Mouse (Mus musculus): ENCODE data around the gene Zfp385c. TPM values are rescaled to one million over a fixed set of nuclear protein-coding genes. Genes with fewer than 3 reads are reported as not detected.

Zfp385c gene
- polyA plus RNA-seq, 1 experiment: 0.17 TPM

DNA sequence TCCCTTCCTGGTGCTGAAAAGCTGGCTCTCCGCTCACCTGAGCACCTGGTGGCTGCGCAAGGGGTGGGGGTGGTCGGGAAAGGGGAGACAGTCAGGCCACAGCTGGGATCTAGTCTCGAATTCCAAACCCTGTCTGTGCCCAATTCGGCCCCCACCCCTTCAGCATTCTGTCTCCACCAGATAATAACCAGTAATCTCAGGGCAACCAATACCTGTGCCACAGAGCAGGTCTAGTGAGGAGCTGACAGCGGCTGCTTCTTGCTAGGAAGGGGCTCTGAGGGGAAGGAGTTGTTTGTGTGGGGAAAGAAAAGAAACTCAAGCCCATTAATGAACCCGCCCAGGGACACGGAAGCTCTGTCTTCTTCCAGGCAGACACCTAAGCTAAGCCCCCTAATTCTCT lies 41.0 kb downstream of the Zfp385c start:
- TF ChIP-seq POLR2A (IDR thresholded peaks at IDR 0.05; ENCODE audit: extremely low read depth, insufficient read depth, low read length): no peak
- TF ChIP-seq CTCF (IDR thresholded peaks at IDR 0.05; ENCODE audit: extremely low read depth, insufficient read depth, low read length): no peak
- H3K4me1 ChIP-seq (ENCODE audit: control insufficient read depth, insufficient read depth, low read length): peaks cover 2% of the 10 kb centered on the region; the same call in 1 of the 2 replicates
- H3K27ac ChIP-seq (ENCODE audit: insufficient read depth, low read length): no peak overlapping the region
- no peak overlapping the region for H3K4me3 ChIP-seq (ENCODE audit: insufficient read depth, low read length)

DNA sequence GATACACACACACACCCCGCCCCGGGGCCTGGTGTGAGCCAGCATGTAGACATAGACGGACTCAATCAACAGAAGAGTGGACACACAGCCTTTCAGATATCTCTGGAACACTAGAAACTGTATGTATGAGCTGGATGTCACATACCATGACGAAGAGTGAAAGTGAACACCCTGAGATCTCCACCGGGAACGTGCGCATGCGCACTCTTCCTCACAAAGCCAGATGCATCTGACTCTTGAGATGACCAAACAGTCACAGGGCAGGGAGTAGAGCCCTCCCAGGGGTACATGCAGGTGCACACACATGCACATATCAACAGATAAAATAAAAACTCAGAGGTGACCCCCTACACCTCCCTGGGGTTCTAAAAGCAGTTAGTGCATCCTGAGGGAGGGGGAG lies 43.9 kb downstream of the Zfp385c start:
- no peak overlapping the region for H3K27ac ChIP-seq (ENCODE audit: insufficient read depth, low read length)
- no peak for TF ChIP-seq POLR2A (IDR thresholded peaks at IDR 0.05; ENCODE audit: extremely low read depth, insufficient read depth, low read length)
- TF ChIP-seq CTCF (IDR thresholded peaks at IDR 0.05; ENCODE audit: extremely low read depth, insufficient read depth, low read length): no peak
- H3K4me1 ChIP-seq (ENCODE audit: control insufficient read depth, insufficient read depth, low read length): no peaks in the 10 kb centered on the region
- H3K4me3 ChIP-seq (ENCODE audit: insufficient read depth, low read length): no peak overlapping the region

DNA sequence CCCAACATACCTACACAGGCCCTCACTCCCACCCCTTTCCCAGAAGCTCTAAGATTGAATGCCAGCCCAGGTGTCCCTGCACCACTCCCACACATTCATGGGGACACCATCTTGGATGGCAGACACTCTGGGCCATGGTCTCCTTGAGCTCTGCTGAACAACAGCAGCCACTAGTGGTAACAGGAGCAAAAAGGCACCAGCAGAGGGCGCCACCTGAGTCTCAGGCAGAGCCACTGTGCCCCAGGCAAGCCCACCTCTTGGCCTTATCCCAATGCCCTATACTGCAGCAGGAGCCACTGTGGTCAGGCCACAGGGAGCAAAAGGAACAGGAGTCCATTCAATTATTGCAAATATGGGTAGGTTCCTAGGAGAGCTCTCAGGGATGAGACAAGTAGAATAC lies 46.0 kb downstream of the Zfp385c start:
- H3K27ac ChIP-seq (ENCODE audit: insufficient read depth, low read length): no peak overlapping the region
- no peak overlapping the region for H3K4me3 ChIP-seq (ENCODE audit: insufficient read depth, low read length)
- no peak for TF ChIP-seq POLR2A (IDR thresholded peaks at IDR 0.05; ENCODE audit: extremely low read depth, insufficient read depth, low read length)
- peak; percentile 38; the same call in 1 of the 2 replicates for TF ChIP-seq CTCF (IDR thresholded peaks at IDR 0.05; ENCODE audit: extremely low read depth, insufficient read depth, low read length)
- no peaks in the 10 kb centered on the region for H3K4me1 ChIP-seq (ENCODE audit: control insufficient read depth, insufficient read depth, low read length)

- TF ChIP-seq CTCF (IDR thresholded peaks at IDR 0.05; ENCODE audit: extremely low read depth, insufficient read depth, low read length): no peak
- TF ChIP-seq POLR2A (IDR thresholded peaks at IDR 0.05; ENCODE audit: extremely low read depth, insufficient read depth, low read length): no peak
- no peak overlapping the region for H3K27ac ChIP-seq (ENCODE audit: insufficient read depth, low read length)
- no peak overlapping the region for H3K4me3 ChIP-seq (ENCODE audit: insufficient read depth, low read length)
- H3K4me1 ChIP-seq (ENCODE audit: control insufficient read depth, insufficient read depth, low read length): no peaks in the 10 kb centered on the region
Observed at GRCm38 (mm10) chr11:100643612-100644575, 48.4 kb downstream of the Zfp385c start.

DNA sequence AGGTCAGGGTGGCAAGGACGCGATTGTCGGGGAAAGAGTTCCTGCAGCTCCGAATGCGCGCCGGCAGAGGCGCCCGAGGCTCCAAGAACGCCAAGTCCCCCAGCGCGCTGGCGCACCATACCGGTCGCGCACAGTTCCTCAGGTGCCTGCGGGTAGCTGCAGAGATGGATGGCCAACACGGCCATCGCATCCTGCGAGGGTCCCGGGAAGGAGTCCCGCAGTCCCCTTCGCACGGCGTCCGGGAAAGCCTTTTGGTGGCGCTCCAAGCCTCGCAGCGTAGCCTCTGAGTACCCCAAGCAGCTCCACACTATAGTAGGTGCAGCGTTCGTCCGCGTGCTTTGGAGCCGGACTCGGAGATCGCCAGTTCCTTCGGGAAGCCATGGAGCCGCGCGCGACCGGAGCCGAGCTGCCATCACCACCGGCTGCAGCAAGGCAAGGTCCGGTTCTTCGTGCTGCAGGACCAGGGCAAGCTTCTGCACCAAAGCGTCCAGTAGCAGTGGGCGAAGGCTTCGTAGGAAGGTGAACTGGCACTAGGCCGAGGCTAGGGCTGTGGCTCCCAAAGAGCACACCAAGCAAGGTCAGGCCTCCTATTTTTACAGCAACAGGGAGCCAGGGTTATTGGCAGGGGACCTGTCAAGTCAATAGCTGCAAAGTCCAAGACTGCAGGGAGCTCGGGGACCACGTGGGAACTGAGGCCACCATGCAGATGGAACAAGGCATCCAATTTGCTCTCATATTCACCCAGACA lies 51.9 kb downstream of the Zfp385c start:
- TF ChIP-seq CTCF (IDR thresholded peaks at IDR 0.05; ENCODE audit: extremely low read depth, insufficient read depth, low read length): peak; percentile 42
- no peak for TF ChIP-seq POLR2A (IDR thresholded peaks at IDR 0.05; ENCODE audit: extremely low read depth, insufficient read depth, low read length)
- Histone ChIP-seq H3K27ac (ENCODE audit: insufficient read depth, low read length) (no peak overlapping the region), H3K4me3 (ENCODE audit: insufficient read depth, low read length) (peak overlapping the region; percentile 20), H3K4me1 (ENCODE audit: control insufficient read depth, insufficient read depth, low read length) (no peaks in the 10 kb centered on the region)

DNA sequence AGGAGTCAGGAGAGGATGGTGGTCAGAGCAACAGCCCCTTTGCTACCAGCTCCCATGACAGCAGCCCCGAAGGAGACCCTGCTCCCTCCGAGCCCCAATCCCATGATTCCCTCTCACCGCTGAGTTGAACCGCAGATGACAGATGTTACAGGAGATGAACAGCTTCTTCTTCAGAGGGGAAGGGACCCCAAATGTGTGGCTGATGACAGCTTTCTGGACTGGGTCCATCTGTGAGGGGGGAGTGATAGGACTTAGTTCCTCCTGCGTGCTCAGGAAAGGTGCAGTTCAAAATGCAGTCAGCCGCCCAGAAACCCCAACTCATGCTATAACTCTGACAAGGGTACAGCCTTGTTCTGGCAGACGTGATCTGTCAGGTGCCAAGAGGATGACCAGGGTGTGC lies 57.7 kb downstream of the Zfp385c start:
- Histone ChIP-seq H3K4me1 (ENCODE audit: control insufficient read depth, insufficient read depth, low read length) (no peaks in the 10 kb centered on the region), H3K4me3 (ENCODE audit: insufficient read depth, low read length) (no peak overlapping the region), H3K27ac (ENCODE audit: insufficient read depth, low read length) (no peak overlapping the region)
- TF ChIP-seq POLR2A (IDR thresholded peaks at IDR 0.05; ENCODE audit: extremely low read depth, insufficient read depth, low read length) (no peak), CTCF (IDR thresholded peaks at IDR 0.05; ENCODE audit: extremely low read depth, insufficient read depth, low read length) (no peak)

- Histone ChIP-seq H3K27ac (ENCODE audit: insufficient read depth, low read length) (no peak overlapping the region), H3K4me3 (ENCODE audit: insufficient read depth, low read length) (no peak overlapping the region), H3K4me1 (ENCODE audit: control insufficient read depth, insufficient read depth, low read length) (no peaks in the 10 kb centered on the region)
- TF ChIP-seq POLR2A (IDR thresholded peaks at IDR 0.05; ENCODE audit: extremely low read depth, insufficient read depth, low read length) (no peak), CTCF (IDR thresholded peaks at IDR 0.05; ENCODE audit: extremely low read depth, insufficient read depth, low read length) (no peak)
Observed at GRCm38 (mm10) chr11:100628862-100629352, 63.3 kb downstream of the Zfp385c start.

- TF ChIP-seq CTCF (IDR thresholded peaks at IDR 0.05; ENCODE audit: extremely low read depth, insufficient read depth, low read length): no peak
- no peaks in the 10 kb centered on the region for H3K4me1 ChIP-seq (ENCODE audit: control insufficient read depth, insufficient read depth, low read length)
- H3K4me3 ChIP-seq (ENCODE audit: insufficient read depth, low read length): no peak overlapping the region
- H3K27ac ChIP-seq (ENCODE audit: insufficient read depth, low read length): no peak overlapping the region
Observed at GRCm38 (mm10) chr11:100628056-100628455, 64.2 kb downstream of the Zfp385c start.

- H3K4me1 ChIP-seq (ENCODE audit: control insufficient read depth, insufficient read depth, low read length): no peaks in the 10 kb centered on the region
- H3K27ac ChIP-seq (ENCODE audit: insufficient read depth, low read length): no peak overlapping the region
- no peak overlapping the region for H3K4me3 ChIP-seq (ENCODE audit: insufficient read depth, low read length)
- TF ChIP-seq CTCF (IDR thresholded peaks at IDR 0.05; ENCODE audit: extremely low read depth, insufficient read depth, low read length) (peak; percentile 72), POLR2A (IDR thresholded peaks at IDR 0.05; ENCODE audit: extremely low read depth, insufficient read depth, low read length) (no peak)
Observed at GRCm38 (mm10) chr11:100626701-100627195, 65.5 kb downstream of the Zfp385c start.

All from cortical plate, adult 2 months (tissue).